ENCODE assay signal across 9 mouse cellular contexts in the genomic region with DNA sequence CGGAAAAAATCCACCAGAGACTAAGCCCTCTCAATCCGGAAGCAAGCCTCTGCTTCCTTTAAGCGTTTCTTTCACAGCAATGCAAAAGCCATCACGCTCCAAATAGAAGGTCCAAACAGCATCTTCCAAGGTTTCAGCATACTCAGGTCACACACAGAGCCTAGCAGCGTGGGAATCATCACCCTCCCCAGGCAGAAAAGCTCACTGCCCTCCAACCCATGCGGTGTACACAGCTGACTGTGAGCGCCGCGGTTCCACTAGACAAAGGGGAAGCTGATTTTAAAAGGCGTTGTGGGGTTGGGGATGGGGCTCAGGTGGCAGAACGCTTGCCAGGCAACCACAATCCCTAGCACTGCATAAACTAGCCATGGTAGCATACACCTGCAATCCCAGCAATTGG. TPM values are rescaled to one million over a fixed set of nuclear protein-coding genes. Genes with fewer than 3 reads are reported as not detected.
DNase-seq lines count a peak whose midpoint lies in the region; ATAC-seq and TF ChIP-seq lines count a peak whose summit lies in the region.
"Had no signal": no experiment of that assay in that cellular context is flagged by ENCODE, and none has a peak within 500 bp of the region (broad histone marks: within the 10 kb centered on the region; RNA-seq: fewer than 3 reads in every experiment).

No protein-coding gene starts in this region.

- no peak overlapping the region for H3K27ac ChIP-seq in heart, embryonic 11.5 days (ENCODE audit: low read depth, low read length)
- H3K27ac ChIP-seq in heart, adult 2 months, result no peak overlapping the region
- no peak overlapping the region for H3K27ac ChIP-seq in lung, postnatal 0 days (ENCODE audit: low read length)
- H3K27ac ChIP-seq in limb, embryonic 12.5 days, result no peak overlapping the region
- no peak overlapping the region for H3K27ac ChIP-seq in stomach, embryonic 16.5 days (ENCODE audit: low read length)
- H3K27ac ChIP-seq: macrophage had no signal

- H3K36me3 ChIP-seq in heart, embryonic 11.5 days (ENCODE audit: control insufficient read depth, insufficient read depth, low read length), result no peaks in the 10 kb centered on the region
- H3K36me3 ChIP-seq in heart, adult 2 months (ENCODE audit: control insufficient read depth, insufficient read depth, low read length), result no peaks in the 10 kb centered on the region
- H3K36me3 ChIP-seq in lung, postnatal 0 days (ENCODE audit: insufficient read depth, low read length), result no peaks in the 10 kb centered on the region
- H3K36me3 ChIP-seq in limb, embryonic 12.5 days, result no peaks in the 10 kb centered on the region
- no peaks in the 10 kb centered on the region for H3K36me3 ChIP-seq in stomach, embryonic 16.5 days (ENCODE audit: control insufficient read depth, insufficient read depth, low read length)

- no peak for DNase-seq in heart, adult 2 months
- no peak for DNase-seq in lung, postnatal 0 days (ENCODE audit: low spot score)
- no peak for DNase-seq in lung, postnatal 14 days
- DNase-seq in urinary bladder, postnatal 10 days (ENCODE audit: low spot score), result no peak

- no peak overlapping the region; the same call in 1 of the 2 replicates for H3K4me3 ChIP-seq in heart, embryonic 11.5 days (ENCODE audit: low read depth, low read length)
- no peak overlapping the region for H3K4me3 ChIP-seq in heart, adult 2 months
- 0 out of 2 replicates have a peak overlapping the region, but pooled peaks have one; percentile 23 for H3K4me3 ChIP-seq in lung, postnatal 0 days (ENCODE audit: low read depth, low read length)
- H3K4me3 ChIP-seq in limb, embryonic 12.5 days (replicated peaks), result no peak overlapping the region; the same call in 1 of the 2 replicates
- peak overlapping the region; percentile 5; the same call in 1 of the 2 replicates for H3K4me3 ChIP-seq in stomach, embryonic 16.5 days (replicated peaks; ENCODE audit: low read length)

- peaks cover 7% of the 10 kb centered on the region; the same call in 1 of the 2 replicates for H3K4me1 ChIP-seq in heart, embryonic 11.5 days (ENCODE audit: control insufficient read depth, insufficient read depth, low read length)
- H3K4me1 ChIP-seq in heart, adult 2 months (ENCODE audit: control insufficient read depth, insufficient read depth, low read length), result no peaks in the 10 kb centered on the region
- H3K4me1 ChIP-seq in lung, postnatal 0 days (ENCODE audit: insufficient read depth, low read depth, low read length), result no peaks in the 10 kb centered on the region
- H3K4me1 ChIP-seq in limb, embryonic 12.5 days (replicated peaks), result peaks cover 27% of the 10 kb centered on the region
- 0 out of 2 replicates have a peak, but pooled peaks cover 4% of the 10 kb centered on the region for H3K4me1 ChIP-seq in stomach, embryonic 16.5 days (ENCODE audit: control insufficient read depth, insufficient read depth, low read length)

- H3K27me3 ChIP-seq in heart, embryonic 11.5 days (ENCODE audit: control insufficient read depth, insufficient read depth, low read length), result peaks cover 13% of the 10 kb centered on the region
- no peaks in the 10 kb centered on the region; the same call in 1 of the 2 replicates for H3K27me3 ChIP-seq in heart, adult 2 months (ENCODE audit: control insufficient read depth, insufficient read depth, low read length)
- H3K27me3 ChIP-seq in lung, postnatal 0 days (replicated peaks; ENCODE audit: insufficient read depth, low read length), result peaks cover 3% of the 10 kb centered on the region; the same call in 1 of the 2 replicates
- H3K27me3 ChIP-seq in limb, embryonic 12.5 days, result peaks cover 16% of the 10 kb centered on the region
- H3K27me3 ChIP-seq in stomach, embryonic 16.5 days (ENCODE audit: control insufficient read depth, insufficient read depth, low read length), result peaks cover 15% of the 10 kb centered on the region

- intact Hi-C loops in heart, adult 2 months (cut with DNase I), result no loop called here

- WGBS in heart, embryonic 11.5 days (ENCODE audit: insufficient replicate concordance), result 10% methylated on average over 11 of the region's 11 CpGs
- WGBS in heart, adult 2 months, result 10% methylated on average over 11 of the region's 11 CpGs
- 12% methylated on average over 11 of the region's 11 CpGs for WGBS in lung, postnatal 0 days
- WGBS in limb, embryonic 12.5 days, result 11% methylated on average over 11 of the region's 11 CpGs
- 8% methylated on average over 11 of the region's 11 CpGs for WGBS in stomach, embryonic 16.5 days

- no peaks in the 10 kb centered on the region for H3K79me2 ChIP-seq in heart, adult 2 months (replicated peaks; ENCODE audit: control insufficient read depth, insufficient read depth, low read length)

- H3K9ac ChIP-seq in heart, embryonic 11.5 days (ENCODE audit: low read depth, low read length), result no peak overlapping the region
- no peak overlapping the region for H3K9ac ChIP-seq in heart, adult 2 months (ENCODE audit: low read depth, low read length)
- no peak overlapping the region for H3K9ac ChIP-seq in lung, postnatal 0 days (replicated peaks; ENCODE audit: low read depth)
- H3K9ac ChIP-seq in limb, embryonic 12.5 days (replicated peaks), result no peak overlapping the region
- H3K9ac ChIP-seq in stomach, embryonic 16.5 days (ENCODE audit: low read length), result no peak overlapping the region

- no peak for TF ChIP-seq POLR2A in heart, adult 2 months (IDR thresholded peaks at IDR 0.05; ENCODE audit: insufficient read depth, low read depth, low read length)

- peak overlapping the region; percentile 58 for H3K4me2 ChIP-seq in heart, embryonic 11.5 days
- H3K4me2 ChIP-seq in lung, postnatal 0 days (replicated peaks; ENCODE audit: low read depth, low read length), result peak overlapping the region; percentile 46; the same call in 1 of the 2 replicates
- H3K4me2 ChIP-seq in limb, embryonic 12.5 days, result peak overlapping the region; percentile 59
- 0 out of 2 replicates have a peak overlapping the region, but pooled peaks have one; percentile 32 for H3K4me2 ChIP-seq in stomach, embryonic 16.5 days (ENCODE audit: low read depth, low read length)

- no peak for TF ChIP-seq CTCF in heart, adult 2 months (IDR thresholded peaks at IDR 0.05)
- TF ChIP-seq CTCF in lung, postnatal 0 days (IDR thresholded peaks at IDR 0.05), result no peak

- TF ChIP-seq EP300 in heart, adult 2 months (IDR thresholded peaks at IDR 0.05; ENCODE audit: insufficient read depth, low read depth, low read length), result no peak
- TF ChIP-seq EP300 in lung, postnatal 0 days (IDR thresholded peaks at IDR 0.05), result no peak

- ATAC-seq in heart, embryonic 11.5 days (replicated peaks; ENCODE audit: insufficient number of reproducible peaks, low FRiP score, low TSS enrichment), result no peak
- no peak for ATAC-seq in lung, postnatal 0 days
- ATAC-seq in limb, embryonic 12.5 days (ENCODE audit: insufficient number of reproducible peaks, insufficient read depth, low FRiP score, low TSS enrichment, low read depth), result no peak
- no peak for ATAC-seq in stomach, embryonic 16.5 days (ENCODE audit: insufficient read depth, low FRiP score)
- ATAC-seq in granulocyte monocyte progenitor cell, adult 5-6 weeks (replicated peaks; ENCODE audit: poor library complexity, severe bottlenecking), result no peak

- H3K9me3 ChIP-seq in heart, embryonic 11.5 days (replicated peaks; ENCODE audit: control insufficient read depth, low read length), result no peaks in the 10 kb centered on the region
- H3K9me3 ChIP-seq in lung, postnatal 0 days (ENCODE audit: low read length), result no peaks in the 10 kb centered on the region
- H3K9me3 ChIP-seq in limb, embryonic 12.5 days, result peaks cover 6% of the 10 kb centered on the region; the same call in 1 of the 2 replicates
- H3K9me3 ChIP-seq in stomach, embryonic 16.5 days (replicated peaks; ENCODE audit: control insufficient read depth, low read length), result no peaks in the 10 kb centered on the region

RNA-seq across cellular contexts. Expression of gene Fzd10, which starts 49.2 kb away (rescaled TPM):
- 0.11 and 0.52 TPM in 2 replicates for polyA plus RNA-seq in heart, embryonic 11.5 days (2014; fragmentation: Nextera tagmentation; extraction: Ambion mirVana)
- total RNA-seq in heart, adult 2 months (2021), result not detected
- polyA plus RNA-seq in heart, adult 2 months (2012; rRNA removed), result 0.09 and 0.12 TPM in 2 replicates
- 0.29 and 0.35 TPM in 2 replicates for polyA plus RNA-seq in lung, postnatal 0 days (2015; fragmentation: Nextera tagmentation; extraction: Ambion mirVana)
- polyA plus RNA-seq in limb, embryonic 12.5 days (2016; fragmentation: Nextera tagmentation; extraction: Ambion mirVana), result 10.9 and 12.5 TPM in 2 replicates
- polyA plus RNA-seq in stomach, embryonic 16.5 days (2015; fragmentation: Nextera tagmentation; extraction: Ambion mirVana), result 1.4 and 1.5 TPM in 2 replicates
- not detected in 2 replicates for total RNA-seq in granulocyte monocyte progenitor cell, adult 5-6 weeks (2014; fragmentation: Nextera tagmentation)
- not detected in 2 replicates for total RNA-seq in granulocyte monocyte progenitor cell, adult 5-6 weeks (2017)
- polyA plus RNA-seq: macrophage had no signal

Comparison
In these comparisons a context has a peak if more than half of its experiments do, and no peak if none do; other contexts are left out.
1. H3K4me3 ChIP-seq: peak in lung, postnatal 0 days (single experiment) and stomach, embryonic 16.5 days (single experiment); none in heart, embryonic 11.5 days (single experiment), heart, adult 2 months (single experiment) and limb, embryonic 12.5 days (single experiment).
2. Peak in every context shown above with its lines, with median percentiles within 50 percentile points of each other: H3K4me2 ChIP-seq.